Mouse (Mus musculus) neural tube, embryonic 15.5 days (tissue): ENCODE measurements around the gene Lrrn4. TPM values are rescaled to one million over a fixed set of nuclear protein-coding genes. Genes with fewer than 3 reads are reported as not detected.

Experiments used
- ATAC-seq: fragments of 200-750 bp; cut with Nextera tagmentation; 2 replicates; pipeline ENCODE4 v1.8.0; 2017; ENCODE audit warnings: mild to moderate bottlenecking, moderate TSS enrichment, moderate library complexity; ENCODE audit not compliant: low FRiP score
- H3K27ac ChIP-seq: fragments of 300-500 bp; sonication (generic); replicated peaks from 2 replicates; pipeline ENCODE4 v1.5.1; 2015; ENCODE audit warnings: mild to moderate bottlenecking, inconsistent platforms
- H3K27me3 ChIP-seq: fragments of 300-500 bp; sonication (generic); replicated peaks from 2 replicates; pipeline ENCODE4 v1.6.1; 2015; ENCODE audit warnings: inconsistent platforms
- H3K36me3 ChIP-seq: fragments of 300-500 bp; sonication (generic); 2 replicates; pipeline ENCODE4 v1.6.1; 2015; ENCODE audit warnings: inconsistent platforms
- H3K4me1 ChIP-seq: fragments of 300-500 bp; sonication (generic); 2 replicates; pipeline ENCODE4 v1.6.1; 2015; ENCODE audit warnings: inconsistent platforms
- H3K4me2 ChIP-seq: fragments of 300-500 bp; sonication (generic); 2 replicates; pipeline ENCODE4 v1.6.1; 2015; ENCODE audit warnings: inconsistent platforms, mild to moderate bottlenecking, moderate library complexity
- H3K4me3 ChIP-seq: fragments of 300-500 bp; sonication (generic); replicated peaks from 2 replicates; pipeline ENCODE4 v1.5.1; 2015; ENCODE audit warnings: mild to moderate bottlenecking, inconsistent platforms
- H3K9ac ChIP-seq: fragments of 300-500 bp; sonication (generic); replicated peaks from 2 replicates; pipeline ENCODE4 v1.6.1; 2015; ENCODE audit warnings: mild to moderate bottlenecking, inconsistent platforms
- H3K9me3 ChIP-seq: fragments of 300-500 bp; sonication (generic); replicated peaks from 2 replicates; pipeline ENCODE4 v1.6.1; 2016; ENCODE audit warnings: inconsistent platforms
- WGBS: fragments of 180-500 bp; shearing (Covaris S2); methylation state at CpG from one replicate; pipeline ENCODE4 v1.1.7; 2015; ENCODE audit warnings: mixed read lengths; 5-methylcytosine and 5-hydroxymethylcytosine counted together
- polyA plus RNA-seq: library from polyadenylated mRNA; unstranded; fragments of >200 nt; fragmentation: Nextera tagmentation; extraction: Ambion mirVana; gene quantifications from 2 replicates; pipeline ENCODE4 v1.2.1, GENCODE M21; 2015

Gene Lrrn4
- polyA plus RNA-seq, 1 experiment from 2014 or later: 1.2 TPM

DNA sequence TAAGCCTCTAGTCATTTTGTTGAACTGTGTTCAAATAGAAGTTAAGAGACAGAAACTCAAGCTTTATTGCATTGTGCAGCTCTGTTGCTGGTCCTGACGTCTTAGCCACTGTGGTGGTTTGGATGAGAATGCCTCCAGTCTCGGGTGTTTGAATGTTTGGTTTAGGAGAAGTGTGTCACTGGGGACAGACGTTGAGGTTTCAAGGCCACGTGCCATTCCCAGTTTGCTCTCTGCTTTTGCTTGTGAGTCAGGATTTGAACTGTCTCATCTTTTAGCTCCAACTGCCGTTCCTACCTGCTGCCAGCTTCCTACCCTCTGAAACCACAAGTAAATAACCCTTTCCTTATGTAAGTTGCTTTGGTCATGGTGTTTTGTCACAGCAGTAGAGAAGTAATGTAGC, 13.2 kb downstream of the Lrrn4 start:
- no peak overlapping the region for H3K9ac ChIP-seq
- ATAC-seq: no peak
- H3K36me3 ChIP-seq: peaks cover 23% of the 10 kb centered on the region
- H3K4me1 ChIP-seq: no peaks in the 10 kb centered on the region
- no peaks in the 10 kb centered on the region for H3K9me3 ChIP-seq
- no peak overlapping the region for H3K27ac ChIP-seq
- H3K4me2 ChIP-seq: no peak overlapping the region
- H3K27me3 ChIP-seq: no peaks in the 10 kb centered on the region
- 86% methylated on average over 5 of the region's 5 CpGs for WGBS
- no peak overlapping the region for H3K4me3 ChIP-seq

GRCm38 (mm10) chr2:132863325-132863724, 17.4 kb downstream of the Lrrn4 start:
- H3K9me3 ChIP-seq: no peaks in the 10 kb centered on the region
- ATAC-seq: no peak
- no peak overlapping the region for H3K9ac ChIP-seq
- peaks cover 26% of the 10 kb centered on the region for H3K36me3 ChIP-seq
- WGBS: 98% methylated on average over 2 of the region's 2 CpGs
- H3K4me3 ChIP-seq: no peak overlapping the region
- no peaks in the 10 kb centered on the region for H3K4me1 ChIP-seq
- no peak overlapping the region for H3K4me2 ChIP-seq
- H3K27ac ChIP-seq: no peak overlapping the region
- H3K27me3 ChIP-seq: no peaks in the 10 kb centered on the region

DNA sequence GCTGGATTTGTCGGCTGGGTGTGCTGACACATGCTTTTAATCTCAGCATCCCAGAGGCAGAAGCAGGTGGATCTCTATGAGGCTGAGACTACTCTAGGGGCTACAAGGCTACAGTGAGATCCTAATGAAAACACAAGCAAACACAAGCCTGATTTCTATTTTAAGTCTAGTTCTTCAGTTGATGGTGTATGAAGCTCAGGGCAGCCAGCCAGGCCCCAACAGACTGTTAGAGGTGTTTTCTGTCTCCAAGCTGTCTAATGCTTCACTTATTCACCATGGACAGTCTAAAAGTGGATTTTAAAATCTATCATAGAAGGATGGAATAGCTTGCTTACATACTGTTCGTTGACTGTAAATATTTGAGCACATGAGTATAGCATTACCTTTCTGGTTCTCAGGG, 19.2 kb downstream of the Lrrn4 start:
- no peaks in the 10 kb centered on the region for H3K27me3 ChIP-seq
- H3K9me3 ChIP-seq: no peaks in the 10 kb centered on the region
- ATAC-seq: no peak

DNA sequence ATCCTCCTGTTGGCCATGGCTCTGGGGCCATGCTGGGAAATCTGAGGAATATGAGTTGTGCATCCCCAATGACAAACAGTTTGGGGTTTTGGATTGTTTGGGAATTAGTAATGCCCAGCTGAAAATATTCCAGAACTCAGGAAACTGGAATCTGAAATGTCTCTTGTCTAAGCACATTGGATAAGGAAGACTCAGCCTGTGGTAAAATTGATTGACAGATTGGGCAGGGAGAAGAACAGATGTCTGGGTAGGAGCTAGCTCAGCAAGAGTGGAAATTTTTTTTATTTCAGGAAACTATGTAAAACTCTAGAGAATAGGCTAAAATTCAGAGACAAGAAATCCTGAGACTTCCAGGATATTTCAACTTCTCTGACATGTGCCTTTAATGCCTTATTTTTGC, 20.3 kb downstream of the Lrrn4 start:
- H3K4me3 ChIP-seq: no peak overlapping the region
- no peaks in the 10 kb centered on the region for H3K9me3 ChIP-seq
- no peak overlapping the region for H3K27ac ChIP-seq
- no peak overlapping the region for H3K9ac ChIP-seq
- no peak overlapping the region for H3K4me2 ChIP-seq
- H3K4me1 ChIP-seq: no peaks in the 10 kb centered on the region
- peaks cover 13% of the 10 kb centered on the region for H3K36me3 ChIP-seq
- H3K27me3 ChIP-seq: no peaks in the 10 kb centered on the region
- no peak for ATAC-seq

More for the DNA sequence above, 19.2 kb downstream of the Lrrn4 start:
- H3K4me3 ChIP-seq: no peak overlapping the region
- H3K9ac ChIP-seq: no peak overlapping the region
- peaks cover 19% of the 10 kb centered on the region for H3K36me3 ChIP-seq
- H3K4me2 ChIP-seq: no peak overlapping the region
- 94% methylated on average over 2 of the region's 2 CpGs for WGBS
- no peak overlapping the region for H3K27ac ChIP-seq
- no peaks in the 10 kb centered on the region for H3K4me1 ChIP-seq

DNA sequence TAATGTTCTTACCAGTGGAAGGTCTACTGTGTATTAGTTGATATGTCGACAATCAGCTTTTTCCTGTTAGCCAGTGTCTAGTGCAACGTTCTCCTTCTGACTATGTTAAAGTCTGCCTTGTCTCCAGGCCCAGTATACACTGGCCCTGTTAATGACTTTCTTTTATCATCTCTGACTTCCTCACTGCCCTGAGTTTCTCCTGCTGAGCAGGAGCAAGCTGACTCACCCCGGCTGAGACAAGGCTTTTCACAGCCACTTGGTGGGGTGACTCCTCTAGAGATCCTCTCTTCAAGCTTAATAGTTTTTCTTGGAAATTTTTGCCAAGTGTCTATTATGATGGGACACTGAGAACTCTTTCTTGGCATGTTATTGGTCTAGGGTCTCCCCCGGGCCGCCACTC, 24.4 kb downstream of the Lrrn4 start:
- Histone ChIP-seq H3K9me3 (no peaks in the 10 kb centered on the region), H3K9ac (no peak overlapping the region), H3K27me3 (no peaks in the 10 kb centered on the region), H3K4me3 (no peak overlapping the region), H3K27ac (no peak overlapping the region), H3K4me2 (no peak overlapping the region), H3K36me3 (peaks cover 20% of the 10 kb centered on the region), H3K4me1 (no peaks in the 10 kb centered on the region)
- 78% methylated on average over 5 of the region's 5 CpGs for WGBS
- no peak for ATAC-seq

GRCm38 (mm10) chr2:132853051-132853450, 27.6 kb downstream of the Lrrn4 start:
- no peak for ATAC-seq
- Histone ChIP-seq H3K27me3 (no peaks in the 10 kb centered on the region), H3K4me2 (no peak overlapping the region), H3K9ac (no peak overlapping the region), H3K4me3 (no peak overlapping the region), H3K27ac (no peak overlapping the region), H3K4me1 (peaks cover 11% of the 10 kb centered on the region), H3K9me3 (no peaks in the 10 kb centered on the region), H3K36me3 (peaks cover 33% of the 10 kb centered on the region)
- WGBS: 94% methylated on average over 1 of the region's 1 CpGs

DNA sequence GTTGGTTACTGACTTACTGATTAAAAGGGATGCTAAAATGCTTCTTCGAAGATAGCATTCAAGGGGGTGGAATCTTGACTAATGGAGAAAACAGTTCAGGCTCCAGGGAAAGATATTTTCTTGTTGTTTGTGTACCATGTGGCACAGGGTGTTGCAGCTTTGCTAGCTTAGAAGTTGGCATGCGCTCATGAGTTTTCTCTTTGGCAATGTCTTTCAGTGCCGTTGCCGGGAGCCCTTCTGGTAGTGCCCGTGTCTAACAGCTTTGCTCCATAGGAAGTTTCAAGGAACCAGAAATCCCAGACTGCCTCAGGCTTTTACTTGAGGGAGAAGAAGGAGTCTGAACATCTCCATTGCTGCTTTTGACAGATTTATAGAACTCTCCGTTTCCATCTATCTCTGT, 31.6 kb downstream of the Lrrn4 start:
- no peak for ATAC-seq
- Histone ChIP-seq H3K9ac (no peak overlapping the region), H3K4me1 (peaks cover 23% of the 10 kb centered on the region), H3K27ac (no peak overlapping the region), H3K4me2 (no peak overlapping the region), H3K36me3 (peaks cover 31% of the 10 kb centered on the region), H3K4me3 (no peak overlapping the region), H3K9me3 (no peaks in the 10 kb centered on the region), H3K27me3 (no peaks in the 10 kb centered on the region)
- WGBS: 80% methylated on average over 6 of the region's 6 CpGs

DNA sequence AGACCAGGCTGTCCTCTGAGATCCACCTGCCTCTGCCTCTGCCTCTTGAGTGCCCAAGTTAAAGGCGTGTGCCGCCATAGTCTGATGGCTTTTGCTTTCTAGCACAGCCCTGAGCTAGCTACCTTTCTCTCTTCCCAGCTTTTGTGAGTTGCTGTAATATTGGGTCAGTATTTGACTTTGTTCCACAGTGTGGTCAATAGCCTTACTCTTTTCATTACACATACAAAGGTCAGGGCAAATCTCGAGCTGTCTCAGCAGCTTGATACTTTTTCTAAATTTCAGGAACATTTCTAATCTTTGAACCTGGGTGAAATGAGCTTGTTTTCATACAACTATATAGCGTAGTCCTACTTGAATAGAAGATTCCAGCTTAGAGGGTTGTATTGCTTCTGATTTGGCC, 32.3 kb downstream of the Lrrn4 start:
- Histone ChIP-seq H3K4me1 (peaks cover 23% of the 10 kb centered on the region), H3K9me3 (no peaks in the 10 kb centered on the region), H3K27ac (no peak overlapping the region), H3K4me3 (no peak overlapping the region), H3K27me3 (no peaks in the 10 kb centered on the region), H3K36me3 (peaks cover 30% of the 10 kb centered on the region), H3K4me2 (peak overlapping the region; percentile 75), H3K9ac (no peak overlapping the region)
- ATAC-seq: no peak
- WGBS: 91% methylated on average over 4 of the region's 4 CpGs

DNA sequence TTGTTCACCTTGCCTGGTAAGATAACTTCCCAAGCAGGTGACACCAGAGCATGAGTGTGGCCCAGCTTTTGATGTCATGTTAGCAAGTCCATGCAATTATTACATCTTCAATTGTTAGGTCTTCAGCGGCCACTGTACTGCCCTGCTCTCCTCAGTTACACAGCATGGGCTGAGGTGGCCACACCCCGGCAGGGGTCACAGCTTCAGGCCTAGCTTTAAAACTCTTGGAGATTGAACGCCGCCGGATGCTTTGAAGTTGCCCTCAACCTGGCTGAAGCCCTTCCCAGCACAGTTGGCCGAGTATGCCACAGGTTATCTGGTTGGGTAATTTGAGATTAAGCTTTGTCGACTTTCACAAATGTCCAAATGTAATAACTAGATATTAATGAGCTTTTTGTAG, 33.1 kb downstream of the Lrrn4 start:
- 22% methylated on average over 7 of the region's 7 CpGs for WGBS
- Histone ChIP-seq H3K9me3 (no peaks in the 10 kb centered on the region), H3K4me1 (peaks cover 23% of the 10 kb centered on the region), H3K4me2 (peak overlapping the region; percentile 75), H3K9ac (peak overlapping the region; percentile 88), H3K4me3 (peak overlapping the region; percentile 98), H3K36me3 (peaks cover 24% of the 10 kb centered on the region), H3K27ac (no peak overlapping the region), H3K27me3 (no peaks in the 10 kb centered on the region)
- no peak for ATAC-seq

DNA sequence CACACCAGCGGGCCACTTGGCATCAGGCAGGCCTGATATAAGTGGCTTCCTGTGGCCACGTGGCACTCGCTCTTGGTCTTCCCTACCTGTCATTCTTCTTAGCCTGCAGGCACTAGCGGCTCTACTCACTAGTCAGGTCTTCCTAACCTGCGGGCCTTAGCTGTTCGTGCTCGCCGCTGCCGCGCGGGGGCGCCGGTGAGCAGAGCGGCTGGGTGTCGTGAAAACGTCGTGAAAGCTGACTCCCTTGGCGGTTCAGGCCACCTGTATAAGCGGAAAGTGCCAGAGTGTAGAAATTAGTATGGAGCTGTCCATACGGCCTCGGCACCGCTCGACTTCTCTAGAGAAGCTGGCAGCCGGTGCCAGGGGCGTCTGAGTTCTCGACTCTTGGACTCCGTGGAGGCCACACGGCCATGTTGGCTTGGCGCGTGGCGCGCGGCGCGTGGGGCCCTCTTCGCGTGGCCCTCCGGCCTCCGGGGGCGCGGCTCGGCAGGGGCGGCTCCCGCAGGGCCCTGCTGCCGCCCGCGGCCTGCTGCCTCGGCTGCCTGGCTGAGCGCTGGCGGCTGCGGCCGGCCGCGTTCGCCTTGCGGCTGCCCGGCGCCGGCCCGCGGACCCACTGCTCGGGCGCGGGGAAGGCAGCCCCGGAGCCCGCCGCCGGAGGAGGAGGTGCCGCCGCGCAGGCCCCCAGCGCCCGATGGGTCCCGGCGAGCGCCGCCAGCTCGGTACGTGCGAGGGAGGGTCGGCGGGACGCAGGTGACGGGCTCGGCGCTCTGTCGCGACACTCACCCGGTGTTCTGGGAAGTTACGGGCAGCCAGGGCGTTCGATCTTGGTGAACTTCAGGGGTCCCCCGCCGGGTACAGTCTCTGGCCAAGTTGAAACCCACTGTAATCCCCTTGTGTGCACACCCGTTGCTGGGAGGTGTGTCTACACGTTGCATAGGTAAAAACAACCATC, 34.0 kb downstream of the Lrrn4 start, which contains the start of gene Crls1:
TSS of gene Crls1 (plus strand) at position 260 of the 952 bp plus-strand sequence.
- Histone ChIP-seq H3K36me3 (peaks cover 17% of the 10 kb centered on the region), H3K4me2 (peak within 1 kb of the TSS; percentile 75), H3K4me3 (peak within 1 kb of the TSS; percentile 98), H3K27me3 (no peaks in the 10 kb centered on the region), H3K4me1 (peaks cover 23% of the 10 kb centered on the region), H3K9me3 (no peaks in the 10 kb centered on the region), H3K27ac (peak within 1 kb of the TSS; percentile 90), H3K9ac (peak within 1 kb of the TSS; percentile 88)
- peak; percentile 93 for ATAC-seq
- under 1% methylated on average over 81 of the region's 96 CpGs for WGBS

- Histone ChIP-seq H3K4me1 (no peaks in the 10 kb centered on the region), H3K27me3 (no peaks in the 10 kb centered on the region), H3K9ac (no peak overlapping the region), H3K27ac (no peak overlapping the region), H3K4me2 (no peak overlapping the region), H3K9me3 (no peaks in the 10 kb centered on the region), H3K4me3 (no peak overlapping the region), H3K36me3 (no peaks in the 10 kb centered on the region)
- WGBS: 87% methylated on average over 4 of the region's 4 CpGs
- no peak for ATAC-seq
Measured at GRCm38 (mm10) chr2:132841071-132841470, 39.6 kb downstream of the Lrrn4 start.
